Mouse (Mus musculus): ENCODE measurements around the gene Col6a5.

The Col6a5 gene

GRCm38 (mm10) chr9:105960533-105960932 lies at the start of gene Col6a5:
Col6a5 (minus strand) TSS chr9:105960643.
- no peak for DNase-seq (ENCODE audit: low spot score)

DNA sequence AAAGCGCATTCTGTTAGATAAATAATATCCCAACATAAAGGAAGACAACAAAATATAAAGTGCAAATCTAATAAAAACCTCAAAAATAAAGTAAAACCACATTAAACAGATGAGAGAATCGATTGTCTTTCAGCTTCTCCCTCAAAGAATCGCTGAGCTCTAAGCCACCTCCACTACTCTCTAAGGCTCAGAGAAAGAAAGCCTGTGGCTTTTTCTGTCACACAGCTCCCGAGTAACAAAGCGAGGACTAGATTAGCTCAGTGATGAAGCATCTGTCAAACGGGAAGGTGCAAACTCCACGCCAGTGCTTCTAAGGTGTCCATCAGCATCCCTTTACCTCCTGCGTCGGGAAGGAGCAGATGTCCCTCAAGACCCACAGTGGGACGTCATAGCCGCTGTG lies 37.5 kb upstream of the Col6a5 start:
- no peak for DNase-seq (ENCODE audit: low spot score)

DNA sequence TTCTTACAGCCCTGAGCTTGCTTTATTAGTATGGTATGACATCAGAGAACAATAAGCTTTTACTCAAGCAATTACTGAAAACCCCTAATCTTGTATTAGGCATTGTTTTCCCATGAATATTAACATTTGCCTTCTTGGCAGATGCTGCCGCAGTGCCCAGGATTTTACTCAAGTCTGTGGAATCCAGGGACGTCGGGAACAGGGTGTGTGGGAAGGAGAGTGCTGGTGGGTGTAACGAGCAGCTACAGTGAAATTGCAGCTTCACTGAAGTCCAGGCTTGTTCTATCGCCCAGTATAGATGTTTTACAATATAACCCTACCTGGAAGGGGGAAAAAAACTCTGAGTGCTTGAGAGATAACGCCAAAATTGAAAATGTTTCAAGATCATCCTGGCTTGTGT lies 32.0 kb upstream of the Col6a5 start:
- DNase-seq (ENCODE audit: low spot score) = no peak

DNA sequence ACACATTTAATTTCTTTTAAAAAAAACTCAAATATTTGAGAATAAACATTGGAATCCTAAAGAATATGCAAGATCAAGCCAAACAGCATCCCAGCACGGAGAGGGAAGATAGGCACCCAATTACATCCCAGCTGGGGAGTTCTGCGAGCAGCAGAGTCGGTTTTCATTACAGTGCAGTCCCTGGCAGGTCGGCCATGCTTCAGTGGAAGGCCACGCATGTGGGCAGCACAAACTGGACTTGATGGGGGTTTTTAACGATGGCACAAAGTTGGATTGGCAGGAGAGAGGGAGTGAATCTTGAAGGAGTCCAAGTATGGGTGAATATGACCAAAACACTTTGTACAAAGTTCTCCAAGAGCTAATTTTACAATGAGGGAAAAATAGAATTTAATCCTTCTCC lies 29.7 kb upstream of the Col6a5 start:
- DNase-seq (ENCODE audit: low spot score) = no peak

GRCm38 (mm10) chr9:105989468-105989867 lies 29.0 kb upstream of the Col6a5 start:
- no peak for DNase-seq (ENCODE audit: low spot score)

GRCm38 (mm10) chr9:105988096-105988495 lies 27.7 kb upstream of the Col6a5 start:
- no peak for DNase-seq (ENCODE audit: low spot score)

- DNase-seq (ENCODE audit: low spot score) = no peak
These were observed 24.6 kb upstream of the Col6a5 start for GRCm38 (mm10) chr9:105984931-105985519.

GRCm38 (mm10) chr9:105978479-105978878 lies 18.0 kb upstream of the Col6a5 start:
- no peak for DNase-seq (ENCODE audit: low spot score)

DNA sequence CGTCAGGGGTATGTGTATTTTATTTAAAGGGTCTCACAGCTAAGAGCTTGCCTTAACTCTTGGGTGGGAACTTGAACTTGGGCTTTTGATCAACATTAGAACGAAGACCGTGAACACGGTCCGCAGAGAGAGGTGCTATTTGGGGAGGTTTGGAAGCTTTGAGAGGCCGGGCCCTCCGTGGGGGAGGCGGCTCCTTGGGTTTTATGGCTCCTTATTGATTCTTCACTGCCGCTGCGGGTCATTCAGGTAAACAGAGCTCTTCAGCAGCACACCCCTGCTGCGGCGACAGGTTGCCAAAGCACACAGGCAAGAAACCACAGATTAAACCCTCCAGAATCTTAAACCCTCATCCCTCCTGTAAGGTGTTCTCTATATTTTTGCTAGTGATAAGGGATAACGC lies 16.4 kb upstream of the Col6a5 start:
- DNase-seq (ENCODE audit: low spot score) = no peak

DNA sequence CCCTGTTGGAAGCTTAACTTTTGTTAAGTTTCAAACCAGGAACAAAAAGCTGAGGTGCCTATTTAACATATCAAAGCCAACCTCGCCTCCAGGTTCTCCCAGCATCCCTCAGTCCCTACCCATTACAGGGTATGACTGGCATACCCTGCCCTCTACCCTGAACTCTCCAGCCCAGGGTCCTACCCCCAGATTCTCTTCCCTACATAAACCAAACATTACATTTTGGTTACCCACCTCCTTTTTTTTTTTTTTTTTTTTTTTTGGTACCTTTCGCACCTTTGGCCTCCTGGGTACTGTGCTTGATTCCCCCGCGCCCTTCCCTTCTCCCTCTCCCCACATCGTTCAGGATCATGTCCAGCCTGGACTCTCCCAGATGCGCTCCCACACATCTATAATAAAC lies 15.9 kb upstream of the Col6a5 start:
- DNase-seq (ENCODE audit: low spot score) = no peak

- DNase-seq (ENCODE audit: low spot score) = no peak
These were observed 13.3 kb upstream of the Col6a5 start for GRCm38 (mm10) chr9:105973736-105974135.

- no peak for DNase-seq (ENCODE audit: low spot score)
These were observed 11.6 kb upstream of the Col6a5 start for GRCm38 (mm10) chr9:105972031-105972430.

- no peak for DNase-seq (ENCODE audit: low spot score)
These were observed 11.0 kb upstream of the Col6a5 start for GRCm38 (mm10) chr9:105971351-105971894.

DNA sequence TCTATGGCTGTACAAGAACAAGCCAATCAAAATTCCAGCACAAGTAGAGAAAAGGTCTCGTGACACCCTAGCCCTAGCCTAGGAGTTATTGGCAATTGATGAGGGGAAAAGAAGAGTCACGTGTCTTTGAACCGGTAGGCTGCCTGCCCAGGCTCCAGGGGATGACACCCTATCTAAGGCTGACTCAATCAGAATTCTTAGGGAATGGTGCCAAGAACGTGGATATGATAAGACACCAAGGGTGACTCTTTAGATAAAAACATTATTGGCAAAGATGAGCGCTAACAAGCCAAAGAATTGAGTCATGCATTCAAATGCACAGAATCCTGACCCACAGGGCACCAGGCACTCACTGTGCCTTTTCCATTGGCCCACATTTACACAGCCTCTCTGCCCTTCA lies 10.5 kb upstream of the Col6a5 start:
- no peak for DNase-seq (ENCODE audit: low spot score)

GRCm38 (mm10) chr9:105967976-105968375 lies 7.5 kb upstream of the Col6a5 start:
- DNase-seq (ENCODE audit: low spot score) = no peak

- no peak for DNase-seq (ENCODE audit: low spot score)
These were observed 1.3 kb downstream of the Col6a5 start for GRCm38 (mm10) chr9:105959116-105959515.

GRCm38 (mm10) chr9:105949755-105950154 lies 10.7 kb downstream of the Col6a5 start:
- DNase-seq (ENCODE audit: low spot score) = no peak

- DNase-seq (ENCODE audit: low spot score) = no peak
These were observed 12.9 kb downstream of the Col6a5 start for GRCm38 (mm10) chr9:105947577-105947976.

DNA sequence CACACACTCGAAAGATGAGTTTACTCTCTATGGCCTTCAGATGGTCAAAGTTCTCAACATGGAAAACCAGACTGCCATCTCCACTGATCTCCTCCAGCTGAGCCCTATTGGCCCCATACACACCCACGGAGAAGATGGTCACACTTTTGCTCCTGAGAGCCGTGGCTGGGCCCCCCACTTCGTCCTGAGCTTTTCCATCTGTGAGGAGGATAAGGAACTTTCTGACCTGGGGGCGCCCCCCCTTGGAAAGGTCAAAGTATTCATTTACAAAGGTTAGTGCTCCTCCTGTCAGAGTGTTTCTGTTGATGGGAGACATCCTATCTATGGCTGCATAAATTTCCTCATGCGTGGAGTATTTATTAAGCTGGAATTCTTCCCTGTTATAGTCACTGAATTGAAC lies 26.6 kb downstream of the Col6a5 start:
- no peak for DNase-seq (ENCODE audit: low spot score)

DNA sequence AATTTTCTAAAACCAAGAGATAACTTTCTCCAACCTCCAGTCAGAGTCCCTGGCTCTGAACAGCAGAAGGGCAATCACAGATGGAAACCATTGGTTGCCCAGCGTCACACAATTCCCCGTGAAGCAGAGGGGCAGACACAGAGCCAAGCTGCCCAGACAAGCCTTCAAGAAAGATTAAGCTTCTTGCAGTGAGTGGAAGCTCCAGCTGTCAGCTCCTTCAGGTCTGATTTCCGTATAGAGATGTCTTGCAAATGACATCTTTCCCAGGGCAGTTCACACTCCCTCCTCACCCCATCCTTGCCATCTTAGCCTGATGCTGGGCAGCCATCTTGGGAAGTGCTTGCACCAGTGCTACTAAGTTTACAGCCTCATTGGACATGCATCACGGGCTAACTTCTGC lies 31.2 kb downstream of the Col6a5 start:
- no peak for DNase-seq (ENCODE audit: low spot score)

DNA sequence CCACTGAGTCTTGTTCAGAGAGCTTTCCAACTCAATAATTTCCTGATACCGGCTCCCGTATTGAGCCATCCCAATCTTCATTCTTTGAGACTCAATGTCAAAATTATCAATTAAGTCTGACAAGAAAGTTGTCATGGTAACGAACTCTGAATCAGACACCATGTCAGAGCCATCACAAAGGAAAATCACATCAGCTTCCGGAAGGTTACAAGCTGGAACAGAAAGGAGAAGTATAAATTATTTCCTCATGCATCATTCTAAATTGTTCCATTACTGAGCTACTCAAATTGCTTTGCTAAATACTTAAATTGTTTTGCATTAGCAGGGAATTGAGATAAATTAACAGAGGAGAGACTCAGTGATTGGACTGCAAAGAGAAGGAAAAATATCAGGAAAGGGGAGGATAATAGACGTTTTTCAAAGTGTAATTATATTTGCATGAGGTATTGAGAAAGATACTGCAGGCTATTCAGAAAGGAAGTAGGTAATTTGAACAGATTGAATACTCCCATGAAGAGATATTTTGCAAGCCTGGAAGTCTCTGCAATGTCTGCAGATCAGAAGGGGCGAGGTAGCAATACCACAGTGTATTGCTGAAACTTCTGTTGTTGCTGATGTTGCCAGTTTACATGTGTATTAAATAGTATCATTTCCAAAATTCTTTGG lies 31.9 kb downstream of the Col6a5 start:
- no peak for DNase-seq (ENCODE audit: low spot score)

DNA sequence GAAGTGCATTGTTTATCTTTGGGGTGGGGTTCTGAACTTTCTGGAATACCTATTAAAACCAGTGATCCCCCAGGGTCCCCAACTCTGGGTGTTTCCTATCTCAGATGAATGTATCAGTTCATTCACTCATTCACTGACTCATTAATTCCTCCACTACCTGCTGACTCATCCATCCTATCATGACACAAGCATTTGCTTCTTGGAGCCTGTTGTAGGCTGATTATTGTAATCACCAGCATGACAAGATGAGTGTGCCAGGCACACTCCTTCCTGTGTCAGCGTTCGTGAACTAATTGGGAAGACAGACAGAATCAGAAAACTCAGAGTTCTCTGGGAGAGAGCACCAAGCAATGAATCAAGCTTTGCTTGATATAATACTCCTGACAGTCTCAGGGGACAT lies 36.8 kb downstream of the Col6a5 start:
- DNase-seq (ENCODE audit: low spot score) = no peak

GRCm38 (mm10) chr9:105915186-105915585 lies 45.3 kb downstream of the Col6a5 start:
- DNase-seq (ENCODE audit: low spot score) = no peak

GRCm38 (mm10) chr9:105910166-105910565 lies 50.3 kb downstream of the Col6a5 start:
- DNase-seq (ENCODE audit: low spot score) = no peak

Data from spleen, adult 12 weeks (tissue).